28 mouse cellular contexts compared by ENCODE assay signal in genomic region chr11:106200756-106201155, GRCm38 (mm10). TPM values are rescaled to one million over a fixed set of nuclear protein-coding genes. Genes with fewer than 3 reads are reported as not detected.
DNase-seq lines count a peak whose midpoint lies in the region; ATAC-seq and TF ChIP-seq lines count a peak whose summit lies in the region.
"Had no signal": no experiment of that assay in that cellular context is flagged by ENCODE, and none has a peak within 500 bp of the region (broad histone marks: within the 10 kb centered on the region; RNA-seq: fewer than 3 reads in every experiment).

No protein-coding gene starts in this region.

- no peak overlapping the region for H3K4me3 ChIP-seq in kidney, adult 2 months (ENCODE audit: insufficient read depth, low read depth, low read length)
- no peak overlapping the region for H3K4me3 ChIP-seq in intestine, embryonic 16.5 days (ENCODE audit: low read length)
- H3K4me3 ChIP-seq: gastrocnemius, adult 2 months; intestine, embryonic 15.5 days; kidney, embryonic 15.5 days; limb, embryonic 13.5 days; midbrain, embryonic 10.5 days had no signal

- DNase-seq in kidney, adult 2 months, result no peak
- no peak for DNase-seq in kidney, postnatal 10 days
- peak; percentile 13 for DNase-seq in thymus, postnatal 14 days
- no peak for DNase-seq in thymus, postnatal 4 days
- no peak for DNase-seq in urinary bladder, adult 2 months (ENCODE audit: low spot score)
- DNase-seq in layer of hippocampus, adult 9-11 months, result no peak
- DNase-seq: adrenal gland, postnatal 25 days; cerebellum, adult 11-12 months; cerebellum, postnatal 14 days; embryo, embryonic 11 days; gastrocnemius, adult 2 months; lung, adult 2 months; lung, postnatal 36 days; right cerebral cortex, postnatal 25 days had no signal

- H3K9me3 ChIP-seq in intestine, embryonic 16.5 days (ENCODE audit: control insufficient read depth, low read length), result no peaks in the 10 kb centered on the region
- H3K9me3 ChIP-seq: intestine, embryonic 15.5 days; kidney, embryonic 15.5 days; limb, embryonic 13.5 days; midbrain, embryonic 10.5 days had no signal

- TF ChIP-seq POLR2A in kidney, adult 2 months (IDR thresholded peaks at IDR 0.05; ENCODE audit: low read depth, low read length), result no peak

- no peak for TF ChIP-seq CTCF in kidney, adult 2 months (conservative IDR thresholded peaks at IDR 0.05; ENCODE audit: insufficient read depth, insufficient read length, low read depth, low read length)

- H3K9ac ChIP-seq in intestine, embryonic 16.5 days (ENCODE audit: low read depth, low read length), result no peak overlapping the region
- H3K9ac ChIP-seq: intestine, embryonic 15.5 days; kidney, embryonic 15.5 days; limb, embryonic 13.5 days had no signal

- H3K36me3 ChIP-seq in kidney, adult 2 months (ENCODE audit: control insufficient read depth, insufficient read depth, low read length), result peaks cover 19% of the 10 kb centered on the region
- peaks cover 9% of the 10 kb centered on the region for H3K36me3 ChIP-seq in intestine, embryonic 16.5 days (ENCODE audit: control insufficient read depth, insufficient read depth, low read length)

- no peaks in the 10 kb centered on the region for H3K27me3 ChIP-seq in kidney, adult 2 months (replicated peaks; ENCODE audit: control insufficient read depth, insufficient read depth, low read length)
- H3K27me3 ChIP-seq in intestine, embryonic 16.5 days (replicated peaks; ENCODE audit: control insufficient read depth, insufficient read depth, low read length), result no peaks in the 10 kb centered on the region
- H3K27me3 ChIP-seq: intestine, embryonic 15.5 days; kidney, embryonic 15.5 days; limb, embryonic 13.5 days had no signal

- 52% methylated on average over 6 of the region's 6 CpGs for WGBS in kidney, adult 2 months
- WGBS in intestine, embryonic 16.5 days, result 71% methylated on average over 6 of the region's 6 CpGs

- no peaks in the 10 kb centered on the region for H3K4me1 ChIP-seq in kidney, adult 2 months (ENCODE audit: control insufficient read depth, insufficient read depth, low read length)
- H3K4me1 ChIP-seq in intestine, embryonic 16.5 days (ENCODE audit: control insufficient read depth, insufficient read depth, low read length), result no peaks in the 10 kb centered on the region
- H3K4me1 ChIP-seq: intestine, embryonic 15.5 days; kidney, embryonic 15.5 days; limb, embryonic 13.5 days; midbrain, embryonic 10.5 days had no signal

- ATAC-seq in granulocyte monocyte progenitor cell, adult 5-6 weeks (replicated peaks; ENCODE audit: poor library complexity, severe bottlenecking), result 0 out of 2 replicates have a peak, but pooled peaks have one; percentile 20
- no peak for ATAC-seq in intestine, embryonic 16.5 days
- ATAC-seq: intestine, embryonic 15.5 days had no signal

- H3K4me2 ChIP-seq in intestine, embryonic 16.5 days (ENCODE audit: low read depth, low read length), result no peak overlapping the region
- H3K4me2 ChIP-seq: intestine, embryonic 15.5 days; kidney, embryonic 15.5 days; limb, embryonic 13.5 days had no signal

- 0 out of 2 replicates have a peak overlapping the region, but pooled peaks have one; percentile 23 for H3K27ac ChIP-seq in kidney, adult 2 months (ENCODE audit: insufficient read depth, low read depth, low read length)
- no peak overlapping the region for H3K27ac ChIP-seq in intestine, embryonic 16.5 days (ENCODE audit: low read length)
- H3K27ac ChIP-seq: gastrocnemius, adult 2 months; intestine, embryonic 15.5 days; kidney, embryonic 15.5 days; limb, embryonic 13.5 days; midbrain, embryonic 10.5 days; stomach, postnatal 0 days had no signal

RNA-seq across cellular contexts. Expression of gene Strada, which starts 1.2 kb away (rescaled TPM):
- polyA plus RNA-seq in kidney, adult 2 months (2012; rRNA removed), result 28.4 and 28.5 TPM in 2 replicates
- 40.5 and 42.3 TPM in 2 replicates for total RNA-seq in granulocyte monocyte progenitor cell, adult 5-6 weeks (2014; fragmentation: Nextera tagmentation)
- 22.2 TPM in 2 replicates for total RNA-seq in granulocyte monocyte progenitor cell, adult 5-6 weeks (2017)
- 27.1 and 29.6 TPM in 2 replicates for polyA plus RNA-seq in urinary bladder, adult 2 months (2012; rRNA removed)
- polyA plus RNA-seq in intestine, embryonic 16.5 days (2015; fragmentation: Nextera tagmentation; extraction: Ambion mirVana), result 13.0 and 13.5 TPM in 2 replicates

RNA-seq across cellular contexts. Expression of gene Ccdc47, which starts 15.4 kb away (rescaled TPM):
- 14.0 and 20.6 TPM in 2 replicates for polyA plus RNA-seq in kidney, adult 2 months (2012; rRNA removed)
- total RNA-seq in granulocyte monocyte progenitor cell, adult 5-6 weeks (2014; fragmentation: Nextera tagmentation), result 30.2 and 56.2 TPM in 2 replicates
- total RNA-seq in granulocyte monocyte progenitor cell, adult 5-6 weeks (2017), result 175 and 181 TPM in 2 replicates
- 61.2 and 68.6 TPM in 2 replicates for polyA plus RNA-seq in urinary bladder, adult 2 months (2012; rRNA removed)
- 94.0 and 97.3 TPM in 2 replicates for polyA plus RNA-seq in intestine, embryonic 16.5 days (2015; fragmentation: Nextera tagmentation; extraction: Ambion mirVana)

RNA-seq across cellular contexts. Expression of gene Ddx42, which starts 16.0 kb away (rescaled TPM):
- polyA plus RNA-seq in kidney, adult 2 months (2012; rRNA removed), result 8.3 and 10.0 TPM in 2 replicates
- 51.1 and 55.5 TPM in 2 replicates for total RNA-seq in granulocyte monocyte progenitor cell, adult 5-6 weeks (2014; fragmentation: Nextera tagmentation)
- 86.8 and 87.9 TPM in 2 replicates for total RNA-seq in granulocyte monocyte progenitor cell, adult 5-6 weeks (2017)
- polyA plus RNA-seq in urinary bladder, adult 2 months (2012; rRNA removed), result 29.2 and 34.3 TPM in 2 replicates
- polyA plus RNA-seq in intestine, embryonic 16.5 days (2015; fragmentation: Nextera tagmentation; extraction: Ambion mirVana), result 54.5 and 57.5 TPM in 2 replicates

RNA-seq across cellular contexts. Expression of gene Limd2, which starts 40.1 kb away (rescaled TPM):
- polyA plus RNA-seq in kidney, adult 2 months (2012; rRNA removed), result 27.8 and 48.3 TPM in 2 replicates
- 196 and 197 TPM in 2 replicates for total RNA-seq in granulocyte monocyte progenitor cell, adult 5-6 weeks (2014; fragmentation: Nextera tagmentation)
- 38.1 and 43.1 TPM in 2 replicates for total RNA-seq in granulocyte monocyte progenitor cell, adult 5-6 weeks (2017)
- 14.8 and 16.5 TPM in 2 replicates for polyA plus RNA-seq in urinary bladder, adult 2 months (2012; rRNA removed)
- polyA plus RNA-seq in intestine, embryonic 16.5 days (2015; fragmentation: Nextera tagmentation; extraction: Ambion mirVana), result 80.1 and 84.3 TPM in 2 replicates

RNA-seq across cellular contexts. Expression of gene Gm10840, which starts 40.1 kb away (rescaled TPM):
- not detected in 2 replicates for polyA plus RNA-seq in kidney, adult 2 months (2012; rRNA removed)
- total RNA-seq in granulocyte monocyte progenitor cell, adult 5-6 weeks (2014; fragmentation: Nextera tagmentation), result not detected in 2 replicates
- total RNA-seq in granulocyte monocyte progenitor cell, adult 5-6 weeks (2017), result not detected in 2 replicates
- not detected in 2 replicates for polyA plus RNA-seq in urinary bladder, adult 2 months (2012; rRNA removed)
- not detected in 2 replicates for polyA plus RNA-seq in intestine, embryonic 16.5 days (2015; fragmentation: Nextera tagmentation; extraction: Ambion mirVana)
- total RNA-seq: adrenal gland, postnatal 25 days; gastrocnemius, adult 2 months; heart, adult 8-10 months; layer of hippocampus, postnatal 25 days; midbrain, postnatal 0 days had no signal
- polyA plus RNA-seq: embryonic facial prominence, embryonic 14.5 days; heart, postnatal 0 days; hindbrain, embryonic 11.5 days; intestine, embryonic 15.5 days; kidney, embryonic 15.5 days; large intestine, adult 2 months; limb, embryonic 13.5 days; lung, adult 2 months; midbrain, embryonic 10.5 days; midbrain, postnatal 0 days; stomach, postnatal 0 days had no signal
